Mouse (Mus musculus): ENCODE measurements around the gene Hmcn1.

The Hmcn1 gene

DNA sequence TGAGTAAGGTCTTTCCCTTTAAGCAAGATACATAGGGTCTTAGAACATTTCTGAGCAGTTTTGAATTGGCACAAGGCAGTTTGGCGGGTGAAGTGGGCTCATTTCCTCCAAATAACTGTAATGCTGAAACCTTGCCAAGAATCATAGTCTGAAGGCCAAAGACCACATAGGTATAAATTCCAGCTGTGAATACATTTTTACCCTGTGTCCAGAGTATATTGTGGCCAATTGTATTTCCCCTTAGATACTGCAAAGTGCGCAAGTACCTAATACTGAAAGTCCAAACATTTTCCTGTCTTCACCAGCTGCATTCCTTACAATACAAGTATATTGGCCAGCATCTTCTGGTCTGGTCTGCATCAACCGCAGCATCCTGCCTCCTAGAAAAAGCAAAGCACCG is 312.9 kb downstream of the Hmcn1 start:
- no peak for DNase-seq (ENCODE audit: extremely low read depth, low read depth)

DNA sequence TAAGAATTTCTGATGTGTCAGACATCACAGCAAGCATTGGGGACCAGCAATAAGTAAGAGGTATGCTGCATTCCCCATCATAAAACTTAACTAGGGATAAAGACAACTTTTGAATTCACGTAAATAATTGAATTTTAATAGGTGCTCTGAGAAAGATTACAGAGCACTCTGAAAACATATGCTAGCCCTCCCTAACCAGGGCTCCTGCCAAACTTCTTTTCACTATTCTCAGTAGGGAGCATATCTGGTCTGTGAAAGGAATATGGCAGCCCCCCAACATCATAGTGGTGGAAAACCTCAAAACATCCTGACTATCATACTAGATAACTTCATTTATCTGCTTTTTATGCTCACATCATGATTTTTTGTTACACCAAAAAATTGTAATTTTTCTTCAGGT is 347.9 kb downstream of the Hmcn1 start:
- DNase-seq (ENCODE audit: extremely low read depth, low read depth) = no peak

DNA sequence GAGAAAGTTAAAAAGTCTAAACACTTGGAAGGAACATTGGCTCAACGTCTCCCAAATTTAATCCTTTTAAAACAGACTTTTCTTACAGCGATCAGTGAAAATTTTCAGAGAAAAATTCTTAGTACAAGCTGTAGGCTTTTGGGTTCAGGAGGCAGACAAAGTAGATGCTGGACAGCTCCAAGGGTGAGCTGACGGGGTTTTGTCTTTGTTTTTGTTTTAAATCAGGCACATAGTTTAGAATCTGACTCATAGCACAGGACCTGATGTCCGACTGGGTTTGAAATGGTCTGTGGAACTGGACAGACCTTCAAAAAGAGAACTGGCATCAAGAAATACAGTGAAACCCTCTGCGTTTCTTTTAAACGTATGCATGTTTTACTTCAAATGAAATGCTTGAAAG is 353.7 kb downstream of the Hmcn1 start:
- DNase-seq (ENCODE audit: extremely low read depth, low read depth) = no peak

DNA sequence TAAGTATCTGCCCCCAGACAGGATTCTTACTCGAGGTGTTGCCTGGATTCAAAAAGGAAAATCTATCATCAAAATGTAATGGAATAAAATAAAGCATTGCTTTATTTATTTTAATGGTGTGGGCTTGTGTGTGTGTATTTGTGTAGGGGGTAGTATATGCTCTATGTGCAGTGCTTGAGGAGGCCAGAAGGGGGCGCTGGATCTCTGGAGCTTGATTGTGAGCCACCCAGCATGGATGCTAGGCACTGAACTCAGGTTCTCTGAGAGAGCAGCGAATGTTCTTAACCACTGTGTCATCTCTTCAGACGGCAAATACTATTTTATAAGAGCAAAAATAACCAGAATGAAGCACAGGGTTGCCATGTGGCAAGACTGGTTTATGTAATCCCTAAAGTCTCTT is 360.7 kb downstream of the Hmcn1 start:
- DNase-seq (ENCODE audit: extremely low read depth, low read depth) = no peak

DNA sequence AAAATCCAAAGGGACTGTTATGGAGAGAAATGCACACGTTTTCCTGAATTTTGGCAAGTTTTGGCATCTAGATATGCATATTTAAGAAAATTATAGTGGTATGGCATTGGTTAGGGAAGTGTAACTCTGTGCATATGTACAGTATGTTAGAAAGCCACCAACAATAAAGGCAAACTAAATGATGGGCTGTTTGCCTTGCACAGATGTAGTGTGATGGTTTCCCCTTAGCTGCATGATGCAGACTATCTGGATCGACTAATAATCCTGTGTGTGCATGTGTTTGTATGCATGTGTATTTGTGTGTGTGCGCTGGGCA is 361.4 kb downstream of the Hmcn1 start:
- DNase-seq (ENCODE audit: extremely low read depth, low read depth) = no peak

DNA sequence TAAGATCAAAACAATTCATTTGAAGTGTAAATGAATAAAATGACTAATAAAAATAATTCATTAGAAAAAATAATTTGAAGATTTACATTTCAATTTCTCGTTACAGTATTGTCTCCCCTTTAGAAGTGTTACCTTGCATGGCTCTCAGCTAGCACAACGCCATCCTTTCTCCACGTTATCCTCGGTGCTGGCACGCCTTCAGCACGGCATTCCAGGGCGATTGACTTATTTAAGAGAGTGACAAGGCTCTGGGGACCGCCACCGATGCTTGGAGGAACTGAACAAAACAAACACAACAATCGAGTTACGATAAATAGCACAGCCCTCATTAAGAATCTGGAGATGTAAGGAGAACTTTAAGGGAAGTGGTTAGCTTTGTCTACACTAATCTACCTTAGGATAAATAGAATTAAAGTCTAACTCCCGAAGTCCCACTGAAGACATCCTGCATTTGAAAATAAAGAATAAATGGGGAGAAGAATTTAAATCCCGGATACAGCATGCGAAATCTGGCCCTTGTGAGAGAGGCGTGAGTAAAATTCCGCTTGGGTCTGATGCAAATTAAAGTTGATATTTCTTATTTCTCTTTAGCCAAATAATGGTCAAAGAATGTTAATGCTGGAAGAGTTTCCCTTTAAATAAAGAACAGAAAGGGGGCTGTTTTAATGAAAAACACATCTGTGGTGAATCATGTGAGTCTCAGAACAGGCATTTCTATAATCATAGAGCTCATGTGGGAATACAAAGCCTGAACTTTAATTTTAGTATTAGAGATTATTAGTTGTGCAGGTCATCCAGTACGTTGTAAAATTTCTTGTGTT is 362.0 kb downstream of the Hmcn1 start:
- DNase-seq (ENCODE audit: extremely low read depth, low read depth) = no peak

DNA sequence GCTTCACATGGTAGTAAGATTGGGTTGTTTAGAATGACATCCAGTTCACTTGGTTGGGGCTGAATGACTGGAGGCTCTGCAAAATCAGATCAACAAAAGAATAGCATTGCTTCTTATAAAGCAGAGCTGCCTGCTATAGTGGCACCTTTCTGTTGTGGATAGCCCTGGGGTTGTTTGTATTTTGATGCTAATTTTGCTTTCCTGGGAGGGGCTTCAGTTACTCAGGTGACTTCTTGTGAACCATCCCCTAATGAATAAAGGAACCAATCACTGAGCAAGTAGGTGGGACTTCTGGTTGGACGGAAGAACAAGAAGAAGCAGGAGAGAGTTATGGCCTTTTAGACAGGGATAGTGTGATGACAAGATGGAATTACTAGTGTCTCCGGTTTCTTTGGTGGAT is 370.0 kb downstream of the Hmcn1 start:
- no peak for DNase-seq (ENCODE audit: extremely low read depth, low read depth)

DNA sequence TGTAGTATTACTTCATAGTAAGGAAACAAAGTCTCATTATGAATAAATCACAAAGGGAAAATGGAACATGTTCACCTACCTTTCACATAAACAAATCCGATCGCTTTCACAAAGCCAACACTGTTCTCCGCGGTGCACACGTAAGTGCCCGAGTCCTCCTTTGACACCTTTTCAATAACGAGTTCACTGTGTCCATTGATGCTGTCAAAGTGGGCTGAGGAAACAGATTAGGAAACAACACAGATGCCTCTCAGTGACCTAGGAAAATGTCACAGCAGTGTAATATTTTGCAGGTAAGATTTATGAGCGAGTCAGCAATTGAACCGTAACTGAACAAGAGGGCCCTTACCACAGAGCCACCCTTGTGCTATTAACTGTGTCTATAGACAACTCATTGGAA is 382.7 kb downstream of the Hmcn1 start:
- DNase-seq (ENCODE audit: extremely low read depth, low read depth) = no peak

DNA sequence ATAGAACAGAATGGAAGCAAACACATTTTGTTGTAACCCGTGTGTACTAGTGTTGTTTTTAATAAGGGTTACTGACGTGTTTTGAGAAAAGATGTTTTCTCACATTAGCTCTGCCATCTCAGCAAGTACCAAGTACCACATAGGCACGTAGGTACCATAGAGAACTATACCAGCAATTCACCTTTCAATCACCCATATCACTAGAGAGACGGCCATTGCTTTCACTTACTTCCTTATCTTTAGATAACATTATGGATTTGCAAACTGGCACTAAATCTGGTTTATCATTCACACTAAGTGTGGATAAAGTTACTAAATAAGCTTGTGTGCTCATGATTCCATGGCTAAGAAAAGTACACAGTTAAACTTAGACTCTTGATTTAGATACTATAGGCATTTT is 387.1 kb downstream of the Hmcn1 start:
- no peak for DNase-seq (ENCODE audit: extremely low read depth, low read depth)

DNA sequence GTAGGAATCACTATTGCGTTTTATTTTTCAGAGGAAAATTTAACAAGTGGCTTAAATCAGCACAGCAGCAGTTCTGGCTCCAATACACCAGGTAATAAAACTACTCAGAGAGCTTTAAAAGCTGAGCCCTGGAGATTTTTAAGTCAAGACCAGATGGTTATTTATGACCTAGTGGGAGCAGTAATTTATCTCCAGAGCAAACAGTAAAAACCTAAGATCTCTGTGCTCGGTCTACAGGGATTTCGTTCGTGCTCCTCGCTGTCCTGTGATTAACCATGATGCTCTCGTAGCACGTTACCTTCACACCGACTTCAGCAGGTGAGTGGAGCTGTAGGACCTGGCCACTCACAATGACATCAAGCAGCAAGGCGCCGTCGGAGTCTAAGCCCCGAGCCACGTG is 399.6 kb downstream of the Hmcn1 start:
- no peak for DNase-seq (ENCODE audit: extremely low read depth, low read depth)

DNA sequence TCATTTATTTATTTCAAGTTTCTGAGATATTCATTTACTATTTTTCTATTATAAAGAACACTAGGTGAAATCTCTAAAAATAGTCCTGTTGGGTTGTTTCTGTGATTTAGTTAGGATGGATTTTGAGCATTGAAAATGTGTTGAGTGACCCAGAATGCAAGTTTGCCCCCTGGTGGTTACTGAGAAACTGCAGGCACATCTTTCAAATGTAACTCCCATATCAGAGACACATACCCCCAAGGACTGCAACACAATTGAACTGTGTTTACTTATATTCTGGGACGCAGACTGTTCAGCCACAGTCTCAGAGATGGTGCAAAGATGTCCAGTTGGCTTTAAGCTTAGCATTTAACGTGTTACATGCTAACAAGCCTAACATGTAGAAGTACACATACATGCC is 402.0 kb downstream of the Hmcn1 start:
- DNase-seq (ENCODE audit: extremely low read depth, low read depth) = peak; percentile 5

DNA sequence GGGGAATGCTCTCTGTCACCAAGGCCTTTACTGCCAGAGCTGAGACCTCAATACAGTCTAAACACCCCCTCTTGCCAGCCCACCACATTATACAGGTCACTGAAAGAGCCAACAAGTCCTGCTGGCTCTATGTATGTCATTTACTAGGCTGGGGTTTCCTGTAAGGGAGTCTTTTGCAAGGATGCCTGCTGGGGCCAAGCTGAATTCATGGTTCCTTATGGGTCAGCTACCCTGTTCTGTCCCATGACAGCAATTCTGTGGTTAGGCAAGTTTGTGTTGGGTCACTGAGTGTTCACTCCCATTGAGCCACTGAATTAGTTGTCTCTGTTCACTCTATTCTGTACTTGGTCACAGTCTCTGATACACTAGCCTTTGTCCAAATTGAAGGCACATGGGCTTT is 405.8 kb downstream of the Hmcn1 start:
- no peak for DNase-seq (ENCODE audit: extremely low read depth, low read depth)

DNA sequence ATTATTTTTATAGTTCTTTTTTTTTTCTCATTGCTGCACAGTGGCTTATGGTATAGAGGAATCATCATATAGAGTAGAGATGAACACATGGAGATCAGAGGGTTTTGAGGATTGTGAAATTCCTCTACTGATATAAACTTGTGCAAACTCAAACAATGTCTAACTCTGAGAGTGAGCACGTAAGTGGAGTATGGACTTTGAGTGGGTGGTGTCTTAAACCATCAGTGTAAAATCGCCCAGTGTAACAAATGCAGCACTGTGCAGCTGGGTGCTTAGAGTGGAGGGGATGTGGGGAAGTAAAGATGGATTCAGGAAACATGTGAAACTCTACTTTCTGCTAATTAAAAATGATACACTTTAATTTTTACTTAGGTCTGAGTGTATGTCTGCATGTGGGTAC is 408.8 kb downstream of the Hmcn1 start:
- no peak for DNase-seq (ENCODE audit: extremely low read depth, low read depth)

DNA sequence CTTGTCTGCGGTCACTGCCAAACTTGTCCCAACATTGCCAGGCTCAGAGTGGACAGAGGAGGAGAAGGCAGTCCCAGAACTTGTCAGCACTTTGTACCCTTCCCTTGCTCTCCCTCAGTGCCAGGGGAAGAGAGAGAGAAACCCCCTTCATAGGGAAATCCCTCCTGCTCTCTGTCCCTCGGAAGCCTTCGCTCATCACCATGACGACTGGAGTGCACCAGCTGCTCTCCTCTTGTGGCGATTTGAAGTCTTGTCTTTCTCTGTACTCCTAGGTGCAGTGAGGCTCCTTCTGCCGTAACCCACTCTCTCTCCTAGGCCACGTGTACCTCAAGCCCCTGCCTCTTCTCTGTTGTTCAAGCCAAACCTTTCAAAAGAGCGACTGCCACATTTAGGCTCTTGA is 409.5 kb downstream of the Hmcn1 start:
- no peak for DNase-seq (ENCODE audit: extremely low read depth, low read depth)

DNA sequence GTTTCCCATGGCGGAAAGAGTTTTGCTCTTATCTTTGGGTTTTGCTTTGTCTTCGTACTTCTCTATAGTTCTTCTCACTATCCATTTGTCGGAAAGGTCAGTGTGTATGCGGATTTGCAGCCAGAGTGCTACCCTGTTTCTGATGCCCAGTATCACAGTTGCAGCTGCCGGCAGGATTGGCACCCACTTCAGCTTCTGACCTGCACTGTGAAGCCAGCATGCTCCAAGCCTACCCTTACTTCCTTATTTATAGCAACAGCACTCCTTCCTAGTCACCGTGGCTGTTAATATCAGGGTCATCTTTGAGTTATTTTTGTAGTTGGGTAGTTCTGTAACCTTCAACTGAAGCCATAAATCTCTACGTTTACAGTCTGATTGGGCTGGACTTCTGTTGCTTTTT is 412.7 kb downstream of the Hmcn1 start:
- DNase-seq (ENCODE audit: extremely low read depth, low read depth) = no peak

DNA sequence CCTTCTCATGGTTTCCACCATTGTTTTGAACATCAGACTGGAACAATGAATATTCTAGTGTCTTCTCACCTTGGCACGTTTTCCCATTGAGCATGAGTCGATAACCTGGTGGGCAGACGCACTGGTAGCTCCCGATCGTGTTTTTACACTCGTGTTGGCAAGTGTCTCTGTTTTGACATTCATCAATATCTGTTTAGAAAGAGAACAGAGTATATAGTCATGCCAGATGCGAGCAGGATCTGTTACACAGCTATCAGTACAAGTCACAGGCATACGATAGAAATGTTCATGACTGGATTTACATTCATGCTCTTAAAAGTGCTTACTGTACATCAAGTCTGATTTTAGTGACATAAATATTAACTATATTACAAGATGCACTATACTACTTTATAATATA is 419.8 kb downstream of the Hmcn1 start:
- no peak for DNase-seq (ENCODE audit: extremely low read depth, low read depth)

DNA sequence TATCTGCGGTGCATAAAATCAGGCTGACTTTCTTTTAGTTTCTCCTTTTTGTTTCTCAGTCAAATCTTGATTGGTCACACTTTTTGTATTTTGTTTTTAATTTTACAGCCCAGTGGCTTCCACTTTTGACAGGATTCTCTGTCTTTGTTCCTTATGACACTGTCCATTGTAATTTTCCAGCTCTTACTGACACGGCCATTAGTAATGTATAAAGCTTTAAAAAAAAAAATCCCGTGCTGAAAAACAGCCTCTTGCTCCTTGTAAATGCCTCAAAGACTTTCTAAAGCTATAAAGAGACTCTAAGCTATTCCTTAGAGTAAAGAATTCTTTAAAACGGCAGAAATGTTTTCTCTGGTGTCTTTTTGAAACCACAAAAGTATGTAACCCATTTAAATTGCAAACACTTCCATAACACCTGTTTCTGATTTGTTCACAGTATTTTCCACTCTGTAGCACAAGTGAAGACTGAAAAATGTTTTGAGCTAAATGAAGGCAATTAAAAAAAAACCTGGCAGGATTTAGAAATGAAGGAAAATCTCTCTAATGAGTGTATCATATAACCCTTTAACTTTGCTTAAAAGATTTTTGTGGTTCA is 422.6 kb downstream of the Hmcn1 start:
- no peak for DNase-seq (ENCODE audit: extremely low read depth, low read depth)

DNA sequence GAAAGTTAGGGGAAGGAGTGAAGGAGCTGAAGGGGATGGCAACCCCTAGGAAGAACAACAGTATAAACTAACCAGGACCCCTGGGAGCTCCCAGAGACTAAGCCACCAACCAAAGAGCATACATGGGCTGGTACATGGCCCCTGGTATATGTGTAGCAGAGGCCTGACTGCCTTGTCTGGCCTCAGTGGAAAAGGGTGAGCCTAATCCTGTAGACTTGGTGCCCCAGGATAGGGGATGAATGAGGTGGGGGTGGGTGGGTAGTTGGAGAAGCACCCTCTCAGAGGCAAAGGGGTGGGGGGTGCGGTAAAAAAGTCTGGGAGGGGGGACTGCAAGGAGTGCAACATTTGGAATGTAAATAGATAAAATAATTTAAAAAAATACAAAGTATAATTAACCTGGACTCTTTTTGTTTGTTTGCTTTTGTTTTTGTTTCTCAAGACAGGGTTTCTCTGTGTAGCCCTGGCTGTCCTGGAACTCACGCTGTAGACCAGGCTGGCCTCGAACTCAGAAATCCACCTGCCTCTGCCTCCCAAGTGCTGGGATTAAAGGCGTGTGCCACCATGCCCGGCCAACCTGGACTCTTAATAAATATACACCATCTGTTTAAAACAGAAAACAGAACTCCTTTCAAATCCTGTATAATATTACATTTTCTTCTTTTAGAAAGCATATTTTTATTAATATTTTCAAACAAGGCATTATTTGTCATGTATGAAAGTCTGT is 423.3 kb downstream of the Hmcn1 start:
- DNase-seq (ENCODE audit: extremely low read depth, low read depth) = no peak

DNA sequence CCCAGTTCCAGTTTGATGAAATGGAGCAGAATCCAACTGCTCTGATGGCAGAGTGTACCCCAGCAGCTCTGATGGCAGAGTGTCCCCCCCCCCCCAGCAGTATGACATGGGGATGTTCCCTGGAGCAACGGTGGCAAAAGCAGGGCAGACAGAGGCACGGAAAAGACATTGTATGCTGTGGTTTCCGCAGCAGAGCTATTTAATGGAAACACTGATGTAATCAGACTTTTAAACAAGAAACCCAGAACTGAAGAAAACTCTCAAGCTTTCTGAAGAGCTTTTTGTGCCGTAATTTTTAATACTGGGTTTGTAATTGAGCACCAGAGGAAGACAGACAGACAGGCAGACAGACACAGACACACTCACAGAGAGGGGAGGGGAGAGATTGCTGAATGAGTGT is 426.9 kb downstream of the Hmcn1 start:
- DNase-seq (ENCODE audit: extremely low read depth, low read depth) = no peak

DNA sequence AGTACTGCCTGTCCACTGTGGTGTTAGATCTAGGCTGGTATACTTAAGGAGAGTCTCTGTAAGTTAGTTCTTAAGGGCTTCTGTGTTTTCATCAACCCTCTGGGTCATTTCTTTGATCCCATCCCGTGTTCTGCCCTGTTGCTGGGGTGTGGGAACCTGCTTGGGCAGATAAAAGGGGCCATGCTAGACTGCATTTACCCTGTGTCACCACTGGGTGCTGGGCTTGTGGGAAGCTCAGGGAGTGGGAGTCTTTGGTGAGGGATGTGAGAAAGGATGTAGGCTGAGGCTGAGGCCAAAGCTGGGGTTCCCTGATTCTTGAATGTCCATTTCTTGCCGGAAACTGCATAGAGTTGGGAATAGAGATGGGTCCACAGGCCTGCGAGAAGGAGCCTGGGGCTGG is 436.6 kb downstream of the Hmcn1 start:
- DNase-seq (ENCODE audit: extremely low read depth, low read depth) = no peak

DNA sequence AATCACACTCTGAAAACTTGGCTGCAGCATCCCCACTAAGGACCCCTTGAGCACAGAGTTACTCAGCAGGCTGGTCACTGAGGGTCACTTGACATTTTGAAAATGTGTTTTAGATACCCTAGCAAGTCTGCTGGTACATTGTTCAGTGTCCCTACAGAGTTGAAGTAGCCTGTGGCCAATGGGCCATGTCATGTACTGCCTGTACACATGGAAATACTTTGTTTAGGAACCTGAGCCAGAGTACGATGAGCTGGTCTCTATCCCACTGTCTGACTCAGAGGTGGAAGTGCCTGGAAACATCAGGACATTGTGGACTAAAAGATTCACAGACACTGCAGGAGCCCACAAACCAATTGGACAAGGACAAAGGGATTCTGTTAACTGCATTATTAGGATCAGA is 441.8 kb downstream of the Hmcn1 start:
- DNase-seq (ENCODE audit: extremely low read depth, low read depth) = no peak

DNA sequence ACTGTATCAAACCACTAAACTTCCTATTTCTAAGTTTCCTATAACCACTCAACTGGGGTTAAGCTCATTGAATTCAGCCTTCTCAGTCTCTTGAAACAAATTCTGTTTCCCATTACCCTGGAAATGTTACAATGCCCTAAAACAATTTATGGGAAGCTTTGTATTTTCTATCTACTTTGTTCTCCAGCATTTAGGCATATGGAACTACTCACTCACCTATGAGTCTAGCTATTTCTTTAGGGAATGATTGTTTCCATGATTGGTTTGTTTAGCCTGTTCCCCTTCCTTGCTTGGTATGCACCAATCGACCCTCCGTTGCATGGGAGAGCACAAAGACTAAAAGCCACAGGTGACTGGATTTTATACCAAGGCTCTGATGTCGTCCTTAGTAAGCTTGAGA is 446.8 kb downstream of the Hmcn1 start:
- no peak for DNase-seq (ENCODE audit: extremely low read depth, low read depth)

DNA sequence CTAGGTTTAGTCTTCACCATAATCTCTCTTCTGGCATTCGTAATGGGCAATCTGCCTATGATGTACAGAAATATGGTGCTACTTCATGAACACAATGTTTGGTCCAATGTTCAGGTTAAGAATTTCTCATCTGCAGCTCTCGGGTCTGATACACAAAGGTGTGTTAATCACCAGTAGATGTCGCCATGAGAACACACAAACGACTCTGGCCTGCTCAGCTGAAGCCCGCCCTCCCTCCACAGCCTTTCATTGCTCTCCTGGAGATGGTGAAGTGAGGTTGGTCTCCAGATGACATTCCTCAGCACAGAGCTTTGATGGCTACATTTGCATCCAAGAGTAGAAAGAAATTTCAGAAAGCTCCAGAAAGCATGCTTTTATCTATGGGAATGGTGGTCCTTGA is 453.0 kb downstream of the Hmcn1 start:
- peak; percentile 10 for DNase-seq (ENCODE audit: extremely low read depth, low read depth)

All from MEL-GATA-1-ER (cell line).